Mouse (Mus musculus) liver, postnatal 0 days (tissue): ENCODE data around the gene Slc44a5.

Source experiments
- CTCF ChIP-seq: sonication (generic); IDR thresholded peaks from 2 replicates; pipeline ENCODE4 v1.5.1; 2016; ENCODE audit warnings: antibody characterized with exemption, low read depth
- EP300 ChIP-seq: IDR thresholded peaks from 2 replicates; pipeline ENCODE4 v1.6.1; 2016; ENCODE audit warnings: antibody characterized with exemption, low read depth, mild to moderate bottlenecking

DNA sequence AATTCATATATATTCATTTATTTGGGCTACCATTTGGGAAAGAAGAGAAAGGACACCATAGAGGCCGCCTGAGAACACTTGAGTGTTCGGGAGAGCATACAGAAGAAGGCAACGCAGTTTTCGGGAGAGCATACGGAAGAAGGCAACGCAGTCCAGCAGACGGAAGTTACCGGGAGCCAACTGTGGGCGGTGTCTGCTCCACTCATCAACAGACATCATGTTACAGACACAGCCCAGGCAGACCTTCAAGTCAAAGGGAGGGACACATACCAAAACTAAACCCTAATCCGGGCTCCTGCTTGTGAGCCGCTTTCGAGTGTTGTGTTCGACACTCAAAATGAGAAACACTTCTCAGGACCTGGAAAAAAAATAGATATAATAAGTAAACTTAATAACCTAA lies 31.6 kb upstream of the Slc44a5 start:
- TF ChIP-seq CTCF = no peak
- TF ChIP-seq EP300 = no peak
